Mouse (Mus musculus): ENCODE data around the gene Creb3l2. TPM values are rescaled to one million over a fixed set of nuclear protein-coding genes. Genes with fewer than 3 reads are reported as not detected.
"Not testable (repeated sequence)": the region's sequence is repeated elsewhere in the genome, so short reads cannot be mapped to it uniquely, and the experiment has no call there.

Creb3l2 gene
- 78.9 and 95.9 TPM in 2 replicates for total RNA-seq (2021)
- long read RNA-seq, full-length matches to known transcripts = 3 of 25 reads
- long read RNA-seq, partial matches to known transcripts = 6 of 25 reads
- long read RNA-seq, other reads (novel, unspliced or antisense) = 16 of 25 reads

DNA sequence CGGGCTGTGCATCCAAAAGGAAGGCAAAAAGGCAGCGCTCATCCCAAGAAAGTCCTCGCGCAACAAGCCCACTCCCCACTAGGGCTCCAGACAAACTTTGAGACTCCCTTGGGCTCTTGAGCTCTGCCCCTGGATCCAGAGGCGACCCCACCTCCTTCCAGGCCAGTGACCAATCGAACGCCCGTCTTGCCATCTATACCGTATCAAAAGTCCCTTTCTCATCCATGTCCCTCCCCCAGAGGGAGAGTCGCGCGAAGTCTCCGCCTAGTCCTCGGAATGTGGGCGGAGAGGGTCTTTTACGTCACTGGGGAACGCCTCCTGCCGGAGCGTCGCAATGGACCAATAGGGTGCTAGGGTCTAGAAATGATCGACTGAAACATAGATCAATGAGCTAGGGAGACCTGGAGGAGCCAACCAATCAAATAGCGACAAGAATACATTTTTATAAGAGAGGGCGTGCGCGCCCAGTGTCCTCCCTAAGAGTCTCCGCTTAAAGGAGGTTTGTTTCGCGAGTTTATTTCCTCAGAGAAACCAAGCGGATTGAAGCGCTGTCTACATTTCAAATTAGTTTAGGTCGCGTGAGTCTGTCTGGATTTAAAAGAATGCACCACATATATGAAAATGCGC, at the start of gene Creb3l2:
TSS of gene Creb3l2 (minus strand) at position 106 of the 627 bp plus-strand sequence.
- peak; percentile 92 for DNase-seq

- no peak for DNase-seq
These were observed 44.6 kb upstream of the Creb3l2 start for GRCm38 (mm10) chr6:37486502-37486901.

GRCm38 (mm10) chr6:37484588-37485070, 42.7 kb upstream of the Creb3l2 start:
- no peak for DNase-seq

GRCm38 (mm10) chr6:37483262-37483661, 41.3 kb upstream of the Creb3l2 start:
- DNase-seq = no peak

- DNase-seq = no peak
These were observed 39.2 kb upstream of the Creb3l2 start for GRCm38 (mm10) chr6:37481147-37481546.

- DNase-seq = no peak
These were observed 38.1 kb upstream of the Creb3l2 start for GRCm38 (mm10) chr6:37480008-37480407.

- DNase-seq = no peak
These were observed 36.5 kb upstream of the Creb3l2 start for GRCm38 (mm10) chr6:37478481-37478880.

DNA sequence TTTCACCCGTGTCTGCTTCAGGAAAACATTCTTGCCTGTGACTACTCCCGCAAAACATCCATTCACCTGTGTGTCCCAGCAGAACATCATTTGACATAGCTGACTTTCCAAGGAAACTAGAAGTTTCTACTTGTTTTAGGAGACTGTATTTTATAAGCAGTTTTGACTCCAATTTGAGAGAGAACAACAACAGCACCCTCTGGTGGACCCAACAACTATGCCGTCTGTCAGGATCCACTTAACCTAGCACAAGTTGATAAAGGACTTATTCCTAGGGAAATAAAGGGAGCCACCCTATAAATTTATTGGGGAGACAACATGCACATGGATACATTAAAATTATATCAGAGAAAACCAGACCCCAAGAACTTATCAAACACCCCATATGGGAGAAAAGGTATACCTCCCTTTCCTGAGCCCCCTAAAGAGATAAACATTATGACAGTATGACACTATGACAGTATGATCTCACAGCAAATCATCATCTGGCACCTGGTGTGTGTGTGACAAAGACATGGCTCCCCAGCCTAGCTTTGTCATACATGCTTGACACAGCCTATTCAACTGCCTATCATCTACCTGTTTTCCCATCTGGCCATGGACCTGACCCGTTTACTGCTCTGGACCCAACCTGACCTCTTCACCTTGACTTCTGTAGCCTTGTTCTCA, 31.9 kb upstream of the Creb3l2 start:
- no peak for DNase-seq

GRCm38 (mm10) chr6:37470216-37470615, 28.3 kb upstream of the Creb3l2 start:
- DNase-seq = no peak

DNA sequence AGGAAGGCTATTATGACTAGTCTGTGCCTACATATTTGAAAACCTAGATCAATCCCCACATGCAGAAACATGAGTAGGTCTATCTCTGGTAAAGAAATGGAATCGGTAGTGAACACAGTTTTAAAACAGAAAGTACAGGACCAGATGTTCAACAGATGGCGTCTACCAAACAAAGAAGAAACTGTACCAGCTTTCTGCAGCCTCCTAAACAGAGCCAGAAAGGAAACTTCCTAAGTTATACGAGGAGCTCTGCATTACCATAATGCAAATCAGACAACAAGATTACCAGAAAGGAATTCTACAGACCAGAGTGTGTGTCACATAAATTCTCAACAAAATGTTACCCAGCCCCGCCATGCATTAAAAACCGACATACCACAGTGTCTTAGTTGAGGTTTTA, 23.9 kb upstream of the Creb3l2 start:
- no peak for DNase-seq

DNA sequence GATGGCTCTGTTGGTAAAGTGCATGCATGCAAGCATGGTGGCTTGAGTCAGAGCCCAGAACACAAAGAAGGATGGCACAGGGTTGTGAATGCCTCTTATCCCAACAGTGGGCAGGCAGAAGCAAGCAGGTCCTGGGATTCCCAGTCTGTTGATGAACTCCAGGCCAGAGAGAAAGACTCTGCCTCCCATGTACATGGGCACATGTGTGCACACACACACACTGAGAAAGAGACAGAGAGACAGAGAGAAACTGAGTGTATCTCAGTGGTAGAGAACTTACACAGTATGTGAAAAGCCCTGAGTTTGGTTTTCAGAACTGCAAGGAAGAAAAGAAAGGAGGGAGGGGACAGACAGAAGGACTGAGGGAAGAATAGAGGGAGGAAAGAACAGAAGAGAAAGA, 23.4 kb upstream of the Creb3l2 start:
- DNase-seq = no peak

DNA sequence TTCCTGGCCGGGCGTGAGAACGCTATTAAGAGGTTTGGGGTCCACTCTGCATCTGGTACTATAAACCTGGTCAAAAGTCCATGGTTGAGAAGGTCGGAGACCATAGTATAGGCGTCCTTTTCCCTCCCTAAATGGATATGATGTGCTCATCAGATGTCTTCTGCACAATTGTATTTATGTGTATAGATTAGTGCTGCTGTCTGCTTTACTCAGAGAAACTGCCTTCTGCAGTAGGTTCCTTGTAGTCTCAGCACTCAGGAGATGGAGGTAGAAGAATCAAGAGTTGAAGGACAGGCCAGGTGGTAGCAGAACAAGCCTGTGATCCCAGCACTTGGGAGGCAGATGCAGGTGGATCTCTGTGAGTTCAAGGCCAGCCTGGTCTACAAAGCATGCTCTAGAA, 22.6 kb upstream of the Creb3l2 start:
- DNase-seq = no peak

GRCm38 (mm10) chr6:37463517-37464482, 21.9 kb upstream of the Creb3l2 start:
- DNase-seq = peak; percentile 24

DNA sequence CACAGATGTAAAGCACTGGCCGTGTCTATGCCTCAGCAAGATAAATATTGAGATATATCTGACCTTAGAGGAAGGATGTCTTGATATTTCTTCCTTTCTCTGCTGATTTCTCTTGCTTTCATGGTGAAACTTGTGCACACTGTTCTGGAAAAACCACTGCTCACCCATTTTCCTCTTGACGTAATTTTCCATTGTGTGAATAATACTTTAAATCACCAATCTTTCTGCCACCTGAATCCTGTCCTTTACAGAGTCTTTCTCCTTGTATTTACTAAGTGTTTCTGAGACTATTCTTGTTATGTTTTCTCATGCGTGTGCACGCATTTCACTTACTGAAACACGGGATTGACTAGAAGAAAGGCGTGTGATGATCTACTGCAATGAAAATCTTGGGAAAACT, 18.7 kb upstream of the Creb3l2 start:
- no peak for DNase-seq

DNA sequence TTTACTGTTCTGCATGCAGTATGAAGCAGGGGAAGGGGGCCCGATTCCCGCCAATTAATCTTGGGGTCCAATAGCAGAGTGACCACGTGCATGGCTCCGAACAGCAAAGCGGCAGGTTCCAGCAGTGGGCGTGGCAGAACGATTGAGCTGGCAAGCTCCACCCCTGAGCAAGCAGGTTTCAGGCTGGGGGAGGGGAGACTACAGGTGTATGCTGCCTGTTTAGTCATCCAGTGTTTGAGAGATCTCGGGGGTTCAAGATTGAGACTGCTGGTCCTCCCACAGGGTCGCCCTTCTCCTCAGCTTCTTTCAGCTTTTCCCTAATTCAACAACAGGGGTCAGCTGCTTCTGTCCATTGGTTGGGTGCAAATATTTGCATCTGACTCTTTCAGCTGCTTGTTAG, 17.7 kb upstream of the Creb3l2 start:
- DNase-seq = not testable (repeated sequence)

DNA sequence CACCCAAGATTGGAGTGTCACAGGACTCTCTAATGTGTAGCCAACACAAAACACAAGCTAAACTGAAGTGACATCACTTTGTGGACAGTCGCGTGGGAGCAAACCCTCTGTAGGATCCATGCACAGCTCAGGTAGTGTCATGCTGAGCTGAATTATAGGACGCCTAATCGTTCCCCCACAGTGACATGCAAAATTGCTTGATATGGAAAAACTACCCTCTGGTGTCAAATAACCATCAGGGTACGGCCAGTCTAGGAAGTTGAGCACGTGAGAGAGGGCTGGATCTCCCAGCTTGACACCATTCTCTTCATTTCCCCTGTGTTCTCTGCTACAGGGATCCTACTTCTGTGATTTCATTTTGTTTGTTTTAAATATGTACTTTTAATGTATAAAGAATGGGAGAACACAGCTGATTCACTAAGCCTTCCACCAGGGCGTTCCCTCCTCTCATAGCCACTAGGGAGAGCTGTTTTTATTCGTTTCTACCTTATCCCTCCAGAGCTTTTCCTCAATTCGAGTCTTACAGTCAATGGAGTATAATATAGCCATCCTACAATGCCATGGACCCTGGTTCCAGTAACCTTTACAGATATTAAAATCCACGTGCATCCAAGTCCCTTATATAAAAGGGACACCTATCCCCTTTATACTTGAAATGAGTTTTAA, 16.2 kb upstream of the Creb3l2 start:
- DNase-seq = no peak

DNA sequence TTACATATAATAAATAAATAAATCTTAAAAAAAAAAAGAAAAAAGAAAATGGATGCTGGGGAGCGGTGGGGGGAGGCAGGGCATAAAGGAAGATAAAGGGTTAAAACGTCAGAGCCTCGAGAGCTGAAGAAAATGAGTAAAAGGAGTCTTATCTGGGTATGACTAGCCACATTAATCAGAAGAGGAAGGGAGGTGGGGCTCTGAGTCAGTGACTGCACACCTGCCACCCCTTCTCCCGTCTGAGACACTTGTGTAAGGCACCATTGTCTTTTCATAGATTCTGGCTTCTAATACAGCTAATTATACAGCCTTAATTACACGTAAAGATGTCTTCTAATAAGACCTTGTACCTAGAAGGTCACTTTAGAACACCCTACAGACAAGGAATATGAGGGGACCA, 13.6 kb upstream of the Creb3l2 start:
- DNase-seq = no peak

DNA sequence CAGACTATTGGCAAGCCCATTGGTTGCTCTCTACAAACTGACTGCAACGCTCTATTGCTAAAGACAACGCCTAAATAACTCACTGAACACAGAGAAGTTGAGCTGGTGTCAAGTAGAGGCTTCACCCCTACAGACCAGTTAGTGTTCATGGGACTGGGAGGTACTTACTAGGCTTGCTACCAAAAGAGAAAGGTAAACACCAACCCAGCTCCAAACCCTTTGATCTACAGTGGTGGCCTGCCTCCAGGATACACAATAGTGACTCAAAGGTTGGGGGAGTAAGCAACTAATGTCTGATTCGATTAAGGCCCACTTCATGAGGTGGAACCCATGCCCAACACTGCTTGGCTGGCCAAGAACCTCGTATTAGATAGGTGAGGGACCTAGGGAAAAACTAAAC, 11.1 kb upstream of the Creb3l2 start:
- DNase-seq = no peak

GRCm38 (mm10) chr6:37451664-37452063, 9.7 kb upstream of the Creb3l2 start:
- DNase-seq = no peak

DNA sequence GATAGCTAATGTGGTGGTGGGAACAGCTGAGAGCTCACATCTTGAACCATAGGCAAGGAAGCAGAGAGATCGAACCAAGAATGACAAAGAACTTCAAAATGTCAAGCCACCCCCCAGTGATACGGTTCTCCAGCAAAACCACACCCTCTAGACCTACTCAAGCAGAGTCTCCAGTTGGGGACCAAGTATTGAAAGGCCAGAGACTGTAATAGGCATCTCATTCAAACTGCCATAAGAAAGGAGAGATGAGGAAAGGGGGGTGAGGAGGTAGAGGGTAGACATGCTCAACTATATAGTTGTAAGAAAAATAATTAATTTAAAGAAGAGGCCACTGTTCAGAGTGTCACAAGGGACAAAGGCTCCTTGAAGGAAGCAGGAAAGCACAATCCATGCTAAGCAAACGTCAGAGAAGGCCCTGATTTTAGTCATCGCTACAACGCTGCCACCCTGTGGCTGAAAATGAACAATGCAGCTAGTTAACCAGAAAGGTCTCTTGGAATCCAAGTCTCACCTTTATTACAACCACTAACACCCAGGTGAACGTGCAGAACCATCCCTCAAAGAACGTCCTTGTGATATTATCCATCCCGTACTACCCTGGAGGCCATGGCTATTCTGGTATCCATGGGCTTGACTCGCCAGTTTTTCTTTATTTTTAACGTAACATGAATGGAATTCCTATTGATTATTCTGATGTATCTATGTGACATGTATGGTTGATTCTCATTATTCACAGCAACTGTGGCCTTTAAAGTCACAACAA, 5.9 kb upstream of the Creb3l2 start:
- peak; percentile 69 for DNase-seq

DNA sequence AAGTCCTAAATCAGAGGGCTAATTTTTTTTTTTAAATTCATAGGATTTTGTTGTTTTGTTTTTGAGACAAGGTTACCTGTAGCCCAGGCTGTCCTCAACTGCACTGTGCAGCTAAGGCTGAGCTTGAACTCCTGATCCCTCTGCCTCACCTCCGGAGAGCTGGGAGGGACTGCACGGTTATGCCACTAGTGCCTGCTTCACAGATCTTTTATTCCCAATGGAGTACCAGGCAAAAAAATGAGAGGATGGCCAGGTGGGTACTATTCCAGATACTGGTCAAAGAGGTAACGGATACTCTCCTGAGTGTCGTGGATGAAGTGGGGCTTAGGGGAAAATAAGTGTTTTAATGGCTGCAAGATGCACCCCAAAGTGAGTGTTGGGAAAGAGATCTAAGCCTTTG, 835 bp upstream of the Creb3l2 start:
- no peak for DNase-seq
